Mouse (Mus musculus) common myeloid progenitor, adult 5-6 weeks (primary cell): Measurements from ENCODE around the gene Gm13030. TPM values are rescaled to one million over a fixed set of nuclear protein-coding genes. Genes with fewer than 3 reads are reported as not detected.
"Not testable (repeated sequence)": the region's sequence is repeated elsewhere in the genome, so short reads cannot be mapped to it uniquely, and the experiment has no call there.

Experiments used
- ATAC-seq: replicated peaks from 2 replicates; pipeline ENCODE4 v1.8.0; 2016; ENCODE audit warnings: low read depth, mild to moderate bottlenecking, moderate TSS enrichment, inconsistent platforms; ENCODE audit not compliant: poor library complexity, severe bottlenecking
- total RNA-seq: library from RNA; stranded (forward); fragments of 200-1000, 187-1606 nt; gene quantifications from 2 replicates; pipeline ENCODE4 v1.2.3, GENCODE M21; 2017

Gene Gm13030
- not detected in 2 replicates for total RNA-seq

DNA sequence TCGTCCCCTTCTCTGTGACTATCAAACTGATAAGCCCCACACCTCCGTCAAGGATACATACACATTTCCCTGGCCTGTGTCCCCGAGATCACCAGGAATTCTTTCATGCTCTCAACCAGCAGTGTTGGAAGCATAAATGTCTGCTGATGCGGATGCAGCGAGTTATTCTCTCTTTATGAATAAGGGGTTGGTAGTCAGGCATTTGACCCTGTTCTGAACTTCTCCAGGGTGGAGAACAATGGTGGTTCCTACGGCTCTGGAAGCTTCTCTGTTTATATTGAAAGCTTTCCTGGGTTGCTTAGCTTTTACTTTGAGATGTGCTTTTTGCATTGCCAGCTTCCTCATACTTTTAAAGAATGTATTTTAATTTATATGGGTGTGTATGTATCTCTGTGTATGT lies at the start of gene Gm13030:
TSS of gene Gm13030 (minus strand) at position 101 of the 400 bp plus-strand sequence.
- no peak for ATAC-seq

DNA sequence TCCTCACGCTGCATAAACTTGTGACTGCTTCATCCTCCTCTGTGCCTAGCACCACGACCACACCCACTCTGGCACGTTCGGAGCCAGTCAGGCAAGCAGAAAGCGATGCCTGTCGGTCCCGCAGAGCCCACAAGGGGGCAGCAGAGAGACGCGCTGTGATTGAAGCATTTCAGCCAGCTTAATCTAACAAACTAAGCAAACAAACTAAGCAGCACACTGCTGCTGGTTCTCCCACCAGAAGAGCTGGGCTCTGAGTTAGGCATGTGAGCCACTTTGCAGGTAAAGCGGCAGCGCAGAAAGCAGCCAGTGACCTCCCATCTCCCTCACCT lies 48.3 kb upstream of the Gm13030 start:
- peak; percentile 99 for ATAC-seq

DNA sequence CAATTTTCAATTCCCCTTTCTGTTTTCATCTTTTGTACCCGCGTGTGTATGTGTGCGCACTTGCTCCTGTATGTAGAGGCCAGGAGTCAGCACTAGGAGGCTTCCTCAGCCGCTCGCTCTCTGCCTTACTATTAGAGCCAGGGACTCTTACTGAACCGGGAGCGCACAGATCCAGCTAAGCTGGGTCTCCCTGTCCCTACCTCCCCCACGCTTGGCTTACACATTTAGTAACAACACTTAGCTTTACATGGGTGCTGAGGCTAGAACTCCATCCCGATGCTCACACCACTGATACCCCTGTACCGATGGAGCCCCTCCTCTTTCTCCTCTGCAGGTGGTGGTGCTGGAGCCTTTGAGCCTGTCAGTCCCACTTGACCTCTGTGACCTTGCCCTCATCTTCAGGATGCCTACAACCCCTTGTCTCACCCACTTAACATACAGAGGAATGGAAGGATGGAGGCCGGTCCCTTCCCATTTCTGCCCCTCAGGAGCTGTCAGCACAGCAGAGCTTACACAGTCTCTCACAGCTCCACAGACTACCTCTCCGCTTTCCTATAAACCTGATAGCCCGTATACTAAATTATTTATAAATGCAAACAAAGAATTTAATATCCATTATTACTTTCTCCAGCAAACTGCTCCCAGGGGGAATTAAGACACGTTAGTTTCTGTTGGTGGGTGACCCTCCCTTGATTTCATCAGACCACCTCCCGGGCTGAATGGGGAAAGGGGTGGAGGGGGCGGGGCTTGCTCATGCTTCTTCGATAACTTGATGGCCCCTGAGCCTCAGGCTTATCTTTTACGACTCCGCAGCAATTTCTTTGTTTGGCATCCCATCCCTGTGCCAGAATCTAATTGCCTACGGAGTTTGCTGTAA lies 47.7 kb upstream of the Gm13030 start:
- no peak; the same call in 1 of the 2 replicates for ATAC-seq

DNA sequence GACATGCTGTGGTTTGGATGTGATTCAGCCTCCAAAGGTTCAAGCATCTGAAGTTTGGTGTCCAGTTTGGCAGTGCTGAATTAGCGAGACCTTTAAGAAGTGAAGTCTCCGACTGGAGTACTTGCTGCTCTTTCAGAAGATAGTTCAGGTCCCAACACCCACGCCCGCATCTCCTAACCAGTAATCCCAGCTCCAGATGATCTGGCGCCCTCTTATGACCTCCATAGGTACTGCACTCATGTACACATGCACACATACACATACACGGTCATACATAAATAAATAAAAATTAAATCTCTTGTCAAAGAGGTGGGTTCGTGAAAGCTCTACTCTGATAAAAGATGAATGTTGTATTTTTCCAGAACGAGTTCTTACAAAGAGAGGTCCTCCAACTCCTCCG lies 43.5 kb upstream of the Gm13030 start:
- ATAC-seq, result no peak

DNA sequence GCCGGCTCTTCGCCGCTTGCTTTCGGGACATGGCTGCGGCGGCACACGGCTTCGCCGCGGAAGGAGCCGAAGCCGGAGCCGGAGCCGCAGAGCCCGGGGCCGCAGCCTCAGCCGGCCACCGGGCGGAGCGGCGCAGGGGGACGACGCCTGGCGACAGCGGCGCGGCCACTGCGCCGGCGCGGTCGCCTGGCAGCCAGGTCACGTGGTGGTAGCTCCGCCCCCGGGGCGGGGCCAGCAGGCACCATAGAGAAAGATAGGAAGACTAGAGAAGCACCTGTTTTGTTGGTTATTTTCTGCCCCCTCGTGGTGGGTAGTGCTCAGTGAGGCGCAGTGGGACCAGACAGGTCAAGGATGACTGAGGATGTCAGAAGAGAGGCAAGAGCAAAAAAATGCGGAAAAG lies 40.0 kb upstream of the Gm13030 start, which contains the start of gene Otud3:
TSS of gene Otud3 (minus strand) at position 149 of the 400 bp plus-strand sequence.
- ATAC-seq, result peak; percentile 94

DNA sequence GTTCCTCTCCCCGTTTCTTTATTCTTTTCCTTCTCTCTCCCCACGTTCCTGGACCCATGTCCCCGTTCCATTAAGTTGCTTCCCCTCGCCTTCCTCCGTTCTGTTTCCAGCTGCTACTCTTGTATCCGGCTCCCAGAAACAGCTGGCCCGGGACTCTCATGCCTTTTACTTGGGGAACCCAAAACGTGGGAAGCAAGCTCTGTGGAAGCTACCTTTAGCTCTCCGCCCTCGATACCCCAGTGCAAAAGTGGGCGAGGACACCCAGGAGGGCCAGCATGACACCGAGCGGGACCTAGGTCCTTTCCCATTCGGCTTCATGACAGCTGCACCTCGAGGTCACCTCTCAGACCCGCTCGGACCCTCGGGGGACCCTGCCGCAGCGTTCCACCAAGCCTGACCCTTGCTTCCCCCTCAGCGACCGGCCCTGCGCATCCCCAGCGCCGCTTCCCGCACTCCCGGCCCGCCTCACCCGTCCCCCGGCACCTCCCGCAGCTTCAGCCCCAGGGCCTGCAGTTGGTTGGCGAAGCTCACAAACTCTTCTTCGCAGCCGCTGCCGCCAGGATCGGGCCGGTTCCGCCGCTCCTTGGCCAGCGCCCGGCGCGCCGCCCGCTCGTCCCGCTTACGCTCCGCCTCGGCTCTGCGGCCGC lies 39.5 kb upstream of the Gm13030 start:
- peak; percentile 9; the same call in 1 of the 2 replicates for ATAC-seq

- no peak for ATAC-seq
Observed at GRCm38 (mm10) chr4:138905624-138906337, 32.0 kb upstream of the Gm13030 start.

DNA sequence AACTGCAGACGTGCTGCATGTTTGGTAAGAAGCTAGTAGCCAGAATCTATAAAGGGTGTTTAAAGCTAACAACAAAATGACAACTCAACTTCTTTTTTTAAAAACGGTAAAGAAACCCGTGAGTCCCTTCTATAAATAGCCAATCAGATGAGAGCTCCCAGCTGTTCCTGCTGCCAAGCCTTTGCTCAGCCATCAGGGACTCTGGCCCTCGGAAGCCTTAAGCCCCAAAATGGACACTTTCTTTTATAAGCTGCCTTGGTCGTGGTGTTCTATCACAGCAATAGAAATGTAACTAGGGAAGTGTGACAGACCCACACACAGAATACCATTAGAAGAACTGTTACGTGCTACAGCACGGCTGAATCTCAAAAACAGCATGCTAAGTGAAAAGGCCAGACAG lies 25.6 kb upstream of the Gm13030 start:
- no peak for ATAC-seq

DNA sequence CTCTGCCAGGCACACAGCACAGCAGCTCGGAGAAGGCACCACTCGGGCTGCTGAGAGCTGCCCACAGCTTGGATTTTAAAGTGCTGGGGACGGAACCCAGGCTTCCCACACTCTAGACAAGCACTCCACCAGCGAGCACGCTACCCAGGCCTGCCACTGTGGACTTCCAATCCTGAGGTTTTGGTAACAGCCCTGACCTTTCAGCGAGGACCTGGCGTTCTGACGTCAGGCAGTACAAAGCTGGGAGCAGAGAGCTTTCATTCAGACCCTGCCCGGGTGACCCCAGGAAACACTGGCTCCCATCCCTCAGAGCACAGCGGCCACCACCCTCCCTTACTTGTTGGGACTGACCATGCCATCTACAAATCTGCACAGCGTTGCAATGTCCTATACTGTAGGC lies 20.0 kb upstream of the Gm13030 start:
- ATAC-seq, result not testable (repeated sequence)

GRCm38 (mm10) chr4:138892655-138893054 lies 18.9 kb upstream of the Gm13030 start:
- ATAC-seq, result no peak

- ATAC-seq, result no peak
Observed at GRCm38 (mm10) chr4:138889635-138890034, 15.9 kb upstream of the Gm13030 start.

DNA sequence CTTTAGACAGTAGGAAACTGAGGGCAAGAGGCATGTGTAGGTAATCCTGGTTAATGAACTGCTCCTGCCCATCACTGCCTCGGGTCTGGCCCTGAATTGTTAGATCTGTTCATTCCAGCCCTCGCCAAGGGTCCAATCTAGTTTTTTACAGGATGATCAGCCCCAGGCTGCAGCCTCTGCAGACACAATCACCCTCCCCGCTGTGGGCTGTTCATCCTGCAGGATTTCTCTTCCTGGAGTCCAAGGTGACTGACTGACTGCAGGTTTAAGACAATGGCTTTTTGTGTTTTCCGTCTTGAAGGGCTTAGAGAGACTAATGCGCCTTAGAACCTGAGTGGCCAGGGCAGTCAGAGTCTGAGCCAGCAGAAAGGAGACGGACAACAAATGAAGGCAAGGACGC lies 15.4 kb upstream of the Gm13030 start:
- no peak for ATAC-seq

GRCm38 (mm10) chr4:138884261-138884660 lies 10.5 kb upstream of the Gm13030 start:
- ATAC-seq, result peak; percentile 88

GRCm38 (mm10) chr4:138882179-138882578 lies 8.4 kb upstream of the Gm13030 start:
- ATAC-seq, result no peak

DNA sequence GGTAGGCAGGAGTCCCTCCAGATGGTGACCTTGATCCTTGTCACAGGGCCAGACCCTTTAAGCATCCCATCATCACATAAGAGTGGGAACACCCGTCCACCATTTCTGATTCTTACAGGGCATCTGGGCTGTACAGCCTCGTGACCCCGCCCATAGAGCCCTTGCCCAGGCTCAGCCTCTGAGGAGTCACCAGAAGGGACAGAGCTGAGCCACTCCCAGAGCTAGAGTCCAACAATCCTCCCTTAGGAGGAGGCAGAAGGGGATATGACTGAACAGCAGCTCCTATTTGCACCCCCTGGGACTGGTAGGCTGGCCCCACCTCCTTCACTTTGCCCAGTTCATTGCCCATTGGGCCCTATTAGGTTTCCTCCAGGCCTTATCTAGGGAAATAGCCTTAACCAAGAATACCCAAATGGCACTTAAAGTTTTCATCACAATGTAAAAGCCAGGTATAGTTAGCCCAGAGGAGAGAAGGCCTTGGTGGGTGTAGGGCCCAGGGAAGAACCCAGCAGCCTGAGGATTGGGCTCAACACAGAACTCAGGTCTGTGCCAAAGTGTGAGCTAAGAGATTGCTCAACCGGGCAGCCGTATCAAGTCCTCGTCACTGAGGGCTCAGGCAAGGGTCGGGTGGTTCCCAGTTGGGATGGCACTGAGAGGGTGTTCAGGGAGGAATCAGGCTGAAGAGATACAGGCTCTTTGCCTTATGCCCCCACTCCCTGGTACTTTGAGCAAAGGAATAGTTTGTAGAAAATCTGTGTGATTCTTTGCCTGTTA lies 7.2 kb upstream of the Gm13030 start:
- no peak for ATAC-seq

DNA sequence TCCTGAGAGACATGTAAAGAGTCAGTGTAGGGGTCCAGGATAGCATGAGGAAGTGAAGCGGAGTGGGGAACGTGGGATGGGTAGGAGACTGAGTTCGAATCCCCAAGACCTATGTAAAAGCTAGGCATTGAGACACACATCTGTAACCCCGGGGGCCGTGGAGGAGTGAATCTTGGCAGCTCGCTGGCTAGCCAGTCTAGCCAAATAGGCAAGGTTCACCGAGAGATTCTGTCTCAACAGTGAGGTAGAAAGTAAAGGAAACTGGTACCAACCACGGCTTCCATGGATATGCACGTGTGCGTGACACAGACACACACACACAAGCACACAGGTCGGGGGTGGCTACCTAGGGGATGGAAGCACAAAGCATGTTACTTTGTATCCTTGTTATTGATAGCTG lies 6.0 kb upstream of the Gm13030 start:
- no peak for ATAC-seq

DNA sequence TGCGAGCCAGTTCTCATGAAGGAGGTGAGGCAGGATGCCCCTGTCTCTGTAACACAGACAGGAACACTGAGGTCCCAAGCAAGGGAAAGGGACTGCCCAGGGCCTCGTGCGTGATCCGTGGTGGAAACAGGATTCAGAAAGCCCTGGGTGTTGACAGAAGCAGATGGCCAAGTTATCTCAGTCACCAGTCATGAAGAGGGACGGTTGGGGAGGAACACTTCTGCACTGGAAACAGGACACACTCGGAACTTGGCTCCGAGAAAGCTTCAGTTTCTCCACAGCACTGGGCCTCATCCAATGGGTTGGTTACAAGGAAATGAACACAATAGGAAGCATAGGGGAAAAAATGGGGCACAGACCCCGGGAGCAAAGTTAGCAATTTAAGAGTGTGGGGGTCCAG lies 5.0 kb upstream of the Gm13030 start:
- no peak for ATAC-seq

DNA sequence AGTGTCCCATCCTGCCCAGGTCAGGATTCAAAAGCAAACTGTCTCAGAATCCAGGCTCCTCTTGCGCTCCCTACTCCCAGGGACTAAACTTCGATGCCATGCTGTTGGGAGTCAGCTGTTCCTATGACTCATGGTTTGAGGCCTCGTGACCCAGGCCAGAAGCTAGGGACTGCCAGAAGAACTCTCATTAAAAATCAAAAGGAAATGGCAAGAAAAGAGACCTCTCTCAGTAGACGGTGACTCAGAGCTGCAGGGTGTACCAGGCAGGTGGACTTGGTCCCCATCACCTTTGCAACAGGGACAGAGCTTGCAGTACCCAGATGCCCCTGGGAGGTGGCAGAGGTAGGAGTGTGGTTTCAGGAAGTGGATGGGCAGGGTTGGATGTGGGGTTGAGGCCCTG lies 4.0 kb upstream of the Gm13030 start, which contains the start of gene Pla2g2e:
TSS of gene Pla2g2e (plus strand) at position 212 of the 400 bp plus-strand sequence.
- ATAC-seq, result no peak

DNA sequence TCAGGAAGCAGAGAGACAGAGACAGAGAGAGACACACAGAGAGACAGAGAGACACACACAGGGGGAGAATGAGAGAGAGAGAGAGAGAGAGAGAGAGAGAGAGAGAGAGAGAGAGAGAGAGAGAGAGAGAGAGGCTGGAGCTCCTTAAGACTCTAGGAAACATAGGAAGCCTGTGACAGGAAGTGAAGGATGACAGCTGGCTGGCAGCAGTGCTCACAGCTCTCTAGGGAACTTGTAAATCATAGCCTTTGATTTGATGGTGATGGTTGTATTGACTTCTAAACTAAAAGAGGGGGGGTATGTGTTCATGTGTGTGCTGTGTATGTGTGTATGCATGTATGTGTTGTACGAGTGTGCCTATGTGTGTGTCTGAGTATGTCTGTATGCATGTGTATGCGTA lies 2.2 kb upstream of the Gm13030 start:
- ATAC-seq, result no peak

- not testable (repeated sequence) for ATAC-seq
Observed at GRCm38 (mm10) chr4:138875275-138875674, 1.5 kb upstream of the Gm13030 start.
